Mouse (Mus musculus) C2C12 (cell line): ENCODE results near the gene Sppl2c. TPM values are rescaled to one million over a fixed set of nuclear protein-coding genes. Genes with fewer than 3 reads are reported as not detected.

ENCODE experiments used
- H3K27me3 ChIP-seq: one replicate; pipeline ENCODE4 v1.6.1; 2011; ENCODE audit not compliant: control insufficient read depth, insufficient read depth, insufficient read length
- H3K36me3 ChIP-seq: one replicate; pipeline ENCODE4 v1.6.1; 2011; ENCODE audit not compliant: control insufficient read depth, insufficient read depth
- H3K4me3 ChIP-seq: one replicate; pipeline ENCODE4 v1.5.1; 2011; ENCODE audit warnings: mild to moderate bottlenecking, control low read depth; ENCODE audit not compliant: poor library complexity, insufficient read depth, severe bottlenecking
- H3K79me2 ChIP-seq: one replicate; pipeline ENCODE4 v1.6.1; 2011; ENCODE audit not compliant: control insufficient read depth, insufficient read depth
- H3K79me3 ChIP-seq: one replicate; pipeline ENCODE4 v1.6.1; 2011; ENCODE audit warnings: low read depth, control low read depth
- H3ac ChIP-seq: one replicate; pipeline ENCODE3; 2011; ENCODE audit warnings: low read depth; ENCODE audit not compliant: control insufficient read depth, insufficient read length
- CEBPB ChIP-seq: IDR thresholded peaks from one replicate; pipeline ENCODE4 v1.6.1; 2011; ENCODE audit warnings: low read depth, mild to moderate bottlenecking, control low read depth, moderate library complexity
- CTCF ChIP-seq: IDR thresholded peaks from one replicate; pipeline ENCODE4 v1.5.1; 2011; ENCODE audit not compliant: control insufficient read depth, insufficient read depth, insufficient read length
- FOSL1 ChIP-seq: IDR thresholded peaks from one replicate; pipeline ENCODE4 v1.8.0; 2011; ENCODE audit warnings: mild to moderate bottlenecking, low read length; ENCODE audit not compliant: poor library complexity, insufficient read depth, severe bottlenecking
- MAX ChIP-seq: IDR thresholded peaks from one replicate; pipeline ENCODE4 v1.6.1; 2011; ENCODE audit warnings: mild to moderate bottlenecking, control low read depth
- MYOD1 ChIP-seq: IDR thresholded peaks from one replicate; pipeline ENCODE4 v1.6.1; 2011; ENCODE audit warnings: low read depth; ENCODE audit not compliant: control insufficient read depth, insufficient read length
- MYOG ChIP-seq: IDR thresholded peaks from one replicate; pipeline ENCODE4 v1.6.1; 2011; ENCODE audit not compliant: control insufficient read depth, insufficient read length; ENCODE audit errors: extremely low read depth
- USF1 ChIP-seq: IDR thresholded peaks from one replicate; pipeline ENCODE4 v1.6.1; 2011; ENCODE audit warnings: low read depth, mild to moderate bottlenecking, control low read depth, moderate library complexity
- polyA plus RNA-seq: library from polyadenylated mRNA; unstranded; fragments of >200 nt; fragmentation: generic; extraction: Trizol; gene quantifications from one replicate; pipeline ENCODE4 v1.2.1, GENCODE M21; 2012; ENCODE audit warnings: missing spikeins

The Sppl2c gene
- polyA plus RNA-seq, 1 experiment = not detected

DNA sequence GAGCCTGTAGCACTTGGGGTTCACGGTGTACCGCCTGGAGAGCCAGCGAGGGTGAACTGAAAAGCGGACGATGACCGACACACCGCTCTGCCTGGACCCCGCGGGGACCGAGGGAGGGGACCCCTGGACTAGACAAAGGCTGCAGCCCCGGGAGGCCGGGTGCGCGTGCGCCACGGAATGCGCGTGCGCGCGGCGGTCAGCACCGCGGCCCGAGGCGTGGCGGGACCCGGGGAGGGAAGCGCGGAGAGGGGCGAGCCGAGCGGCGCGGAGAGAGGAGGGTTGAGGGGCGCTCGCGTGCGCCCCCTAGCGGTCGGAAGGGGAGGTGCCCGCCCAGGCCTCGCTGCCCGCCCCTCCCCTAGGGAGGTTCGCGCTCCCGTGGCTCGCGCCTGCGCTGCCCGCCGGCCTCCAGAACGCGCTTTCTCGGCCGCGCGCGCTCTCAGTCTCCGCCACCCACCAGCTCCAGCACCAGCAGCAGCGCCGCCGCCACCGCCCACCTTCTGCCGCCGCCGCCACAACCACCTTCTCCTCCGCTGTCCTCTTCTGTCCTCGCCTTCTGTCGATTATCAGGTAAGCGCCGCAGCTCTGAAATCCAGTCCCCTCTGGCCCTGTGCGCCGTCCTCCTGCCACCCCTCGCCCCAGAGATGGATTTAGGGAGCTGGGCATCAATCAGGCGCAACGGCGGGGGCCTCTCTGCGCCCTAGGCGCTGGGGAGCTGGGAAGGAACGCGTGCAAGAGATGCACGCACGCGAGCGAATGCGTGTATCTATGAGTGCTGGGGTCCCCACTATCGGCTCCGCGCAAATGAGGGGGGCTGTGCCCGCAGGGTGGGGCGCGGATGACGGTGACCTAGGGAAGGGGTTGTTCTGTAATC lies 45.1 kb downstream of the Sppl2c start, which contains the start of gene Mapt:
TSS of gene Mapt (plus strand) at position 350 of the 871 bp plus-strand sequence.
- peak within 1 kb of the TSS; percentile 72 for H3ac ChIP-seq
- no peaks in the 10 kb centered on the region for H3K79me3 ChIP-seq
- peak; percentile 99 for TF ChIP-seq CTCF
- no peak for TF ChIP-seq MAX
- no peaks in the 10 kb centered on the region for H3K27me3 ChIP-seq
- no peaks in the 10 kb centered on the region for H3K79me2 ChIP-seq
- H3K36me3 ChIP-seq = no peaks in the 10 kb centered on the region
- H3K4me3 ChIP-seq = peak within 1 kb of the TSS; percentile 46

DNA sequence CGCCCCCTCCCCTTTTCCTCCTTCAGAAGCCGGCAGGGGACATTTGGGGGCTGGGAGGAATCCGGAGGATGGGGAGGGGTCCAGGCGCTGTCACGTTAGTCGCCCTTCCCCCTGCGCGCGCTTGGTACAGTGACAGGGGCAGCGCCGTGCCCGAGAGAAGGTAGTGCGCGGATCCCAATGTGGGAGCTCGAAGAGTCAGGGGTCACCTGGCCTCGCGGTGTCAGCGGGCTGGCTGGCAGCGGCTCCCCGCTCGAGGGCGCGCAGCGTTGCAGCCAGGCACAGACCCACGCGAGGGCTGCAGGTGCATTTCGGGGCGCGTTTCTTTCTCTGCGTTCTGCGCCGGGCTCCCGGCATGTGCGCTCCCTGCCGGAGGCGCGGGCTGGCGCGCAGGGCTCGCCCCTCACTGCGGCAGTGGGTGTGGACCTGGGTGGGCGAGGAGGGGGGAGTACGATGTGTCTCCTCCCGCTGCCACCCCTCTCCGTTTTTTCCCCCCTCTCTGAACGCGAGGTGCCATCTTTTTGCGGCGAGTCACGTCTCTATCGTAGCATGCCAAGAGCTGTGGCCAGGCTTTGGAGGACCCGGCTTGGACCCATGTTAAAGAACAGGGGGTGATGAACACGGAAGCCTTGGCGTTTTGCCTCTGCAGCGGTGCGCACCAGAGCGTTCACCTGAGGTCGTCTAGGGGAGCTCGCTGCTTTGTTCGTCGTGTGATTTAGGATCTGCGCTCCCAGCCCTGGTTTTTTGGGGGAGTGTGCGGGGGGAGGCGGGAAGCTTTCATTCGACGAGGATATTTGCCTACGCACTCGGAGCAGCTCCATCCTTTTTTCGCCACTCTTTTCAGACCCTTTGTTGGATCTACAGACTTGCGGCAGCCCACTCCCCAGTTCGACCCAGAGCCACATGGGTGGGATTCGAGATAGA lies 46.3 kb downstream of the Sppl2c start:
- no peaks in the 10 kb centered on the region for H3K27me3 ChIP-seq
- no peaks in the 10 kb centered on the region for H3K79me2 ChIP-seq
- H3K79me3 ChIP-seq = no peaks in the 10 kb centered on the region
- peak overlapping the region; percentile 46 for H3K4me3 ChIP-seq
- H3ac ChIP-seq = no peak overlapping the region
- TF ChIP-seq CTCF (no peak), CEBPB (no peak), MYOG (no peak), MYOD1 (no peak), FOSL1 (no peak), MAX (no peak), USF1 (no peak)
- no peaks in the 10 kb centered on the region for H3K36me3 ChIP-seq

DNA sequence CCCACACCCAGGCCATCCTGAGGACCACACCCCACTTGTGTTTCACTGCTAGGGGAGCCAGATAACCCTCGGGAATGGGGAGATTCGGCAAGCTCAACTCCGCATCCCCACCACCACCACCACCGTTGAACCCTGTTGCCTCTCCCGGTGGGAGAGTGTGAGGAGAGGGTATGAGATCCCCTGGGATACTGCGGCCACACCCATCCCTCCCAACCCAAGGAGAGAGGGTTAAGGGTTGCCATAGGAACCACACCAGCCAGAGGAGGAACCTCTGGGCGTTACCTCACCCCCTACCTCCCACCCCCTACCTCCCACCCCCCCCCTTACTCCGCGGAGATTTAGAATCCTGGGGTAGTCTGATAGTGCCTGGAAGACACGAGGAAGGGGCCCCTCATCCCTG lies 47.0 kb downstream of the Sppl2c start:
- H3K79me2 ChIP-seq = no peaks in the 10 kb centered on the region

DNA sequence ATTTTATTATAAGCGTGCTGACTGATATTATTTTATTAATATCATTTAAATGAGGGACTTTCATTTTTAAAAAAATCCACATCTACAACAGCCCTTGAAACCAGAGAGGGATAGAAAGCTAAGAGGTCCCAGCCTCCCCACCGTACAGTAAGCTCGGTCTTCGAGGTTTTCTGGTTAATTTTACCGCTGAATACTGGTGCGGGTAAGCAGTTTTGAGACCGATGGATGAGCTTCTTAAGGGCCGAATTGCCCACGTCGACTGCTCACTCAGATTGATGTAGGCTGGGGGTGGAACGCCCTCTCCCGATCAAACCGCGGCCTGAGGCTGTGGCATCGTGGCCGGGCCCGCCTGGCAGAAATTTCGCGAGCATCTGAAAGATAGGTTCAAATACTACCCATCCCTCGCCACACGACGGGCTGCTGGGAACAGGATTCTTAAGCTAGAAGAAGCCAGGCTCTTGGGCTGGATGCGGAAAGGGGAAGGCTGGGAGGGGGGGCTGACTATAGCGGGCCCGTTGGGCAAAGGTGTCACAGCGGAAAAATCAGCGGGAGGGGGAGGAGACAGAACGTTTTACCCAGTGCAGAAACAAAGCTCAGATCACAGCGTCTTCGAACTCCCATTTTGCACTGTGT lies 47.6 kb downstream of the Sppl2c start:
- Histone ChIP-seq H3K27me3 (no peaks in the 10 kb centered on the region), H3ac (no peak overlapping the region), H3K79me3 (no peaks in the 10 kb centered on the region), H3K4me3 (no peak overlapping the region), H3K36me3 (no peaks in the 10 kb centered on the region), H3K79me2 (no peaks in the 10 kb centered on the region)
- TF ChIP-seq MYOG (no peak), MAX (no peak), USF1 (no peak), MYOD1 (no peak), FOSL1 (no peak), CEBPB (no peak), CTCF (no peak)

More for the DNA sequence above, 47.0 kb downstream of the Sppl2c start:
- Histone ChIP-seq H3K27me3 (no peaks in the 10 kb centered on the region), H3K36me3 (no peaks in the 10 kb centered on the region), H3ac (no peak overlapping the region), H3K79me3 (no peaks in the 10 kb centered on the region), H3K4me3 (no peak overlapping the region)
- TF ChIP-seq MYOD1 = no peak
- TF ChIP-seq MAX = no peak
- TF ChIP-seq MYOG = no peak

DNA sequence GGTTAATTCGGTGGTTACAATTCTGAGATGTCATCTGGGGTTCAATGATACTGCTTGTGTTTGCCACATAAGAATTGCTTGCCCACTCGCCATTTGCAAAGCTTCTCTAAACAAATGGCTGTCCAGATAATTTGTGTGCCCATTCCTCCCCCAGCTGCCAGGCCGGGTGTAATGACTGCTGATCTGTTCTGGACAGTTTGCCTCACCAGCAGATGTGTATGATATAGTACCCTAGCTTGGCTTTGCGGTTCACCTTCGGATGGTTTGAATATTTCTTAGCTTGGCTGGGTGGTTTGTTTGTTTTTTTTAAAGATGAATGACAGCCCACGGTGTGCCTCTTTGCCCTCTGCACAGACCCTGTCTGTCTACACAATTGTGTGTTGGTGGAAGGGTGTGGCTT lies 48.6 kb downstream of the Sppl2c start:
- Histone ChIP-seq H3K79me3 (no peaks in the 10 kb centered on the region), H3K4me3 (no peak overlapping the region), H3ac (no peak overlapping the region), H3K36me3 (no peaks in the 10 kb centered on the region), H3K79me2 (no peaks in the 10 kb centered on the region), H3K27me3 (no peaks in the 10 kb centered on the region)
- no peak for TF ChIP-seq MYOG
- TF ChIP-seq CEBPB = no peak
- no peak for TF ChIP-seq USF1
- TF ChIP-seq CTCF = no peak
- TF ChIP-seq MAX = no peak
- TF ChIP-seq MYOD1 = peak; percentile 76
- TF ChIP-seq FOSL1 = no peak
